Mouse (Mus musculus) neural tube, embryonic 11.5 days (tissue): ENCODE data around the gene Gm13283. TPM values are rescaled to one million over a fixed set of nuclear protein-coding genes. Genes with fewer than 3 reads are reported as not detected.
"Not testable (repeated sequence)": the region's sequence is repeated elsewhere in the genome, so short reads cannot be mapped to it uniquely, and the experiment has no call there.

Source experiments
- ATAC-seq: fragments of 200-750 bp; cut with Nextera tagmentation; 2 replicates; pipeline ENCODE4 v1.8.0; 2017; ENCODE audit warnings: moderate number of reproducible peaks, mild to moderate bottlenecking, moderate TSS enrichment, moderate library complexity; ENCODE audit not compliant: insufficient read depth, low FRiP score, low TSS enrichment
- DNase-seq: peaks from one replicate; pipeline ENCODE4 v3.0.0-alpha.2; 2015; ENCODE audit warnings: low spot score
- H3K27ac ChIP-seq: fragments of 300-500 bp; sonication (generic); 2 replicates; pipeline ENCODE4 v1.5.1; 2014; ENCODE audit warnings: low read depth, mild to moderate bottlenecking, low read length
- H3K27me3 ChIP-seq: fragments of 300-500 bp; sonication (generic); 2 replicates; pipeline ENCODE4 v1.6.1; 2014; ENCODE audit warnings: mild to moderate bottlenecking, low read length, mixed read lengths; ENCODE audit not compliant: control insufficient read depth, insufficient read depth
- H3K36me3 ChIP-seq: fragments of 300-500 bp; sonication (generic); 2 replicates; pipeline ENCODE4 v1.6.1; 2014; ENCODE audit warnings: mild to moderate bottlenecking, low read length, moderate library complexity, mixed read lengths; ENCODE audit not compliant: control insufficient read depth, insufficient read depth
- H3K4me1 ChIP-seq: fragments of 300-500 bp; sonication (generic); 2 replicates; pipeline ENCODE4 v1.6.1; 2014; ENCODE audit warnings: low read length, mixed read lengths; ENCODE audit not compliant: control insufficient read depth, insufficient read depth
- H3K4me2 ChIP-seq: fragments of 300-500 bp; sonication (generic); 2 replicates; pipeline ENCODE4 v1.6.1; 2014; ENCODE audit warnings: low read depth, mild to moderate bottlenecking, moderate library complexity
- H3K4me3 ChIP-seq: fragments of 300-500 bp; sonication (generic); 2 replicates; pipeline ENCODE4 v1.5.1; 2014; ENCODE audit warnings: low read depth, low read length
- H3K9ac ChIP-seq: fragments of 300-500 bp; sonication (generic); 2 replicates; pipeline ENCODE4 v1.6.1; 2014; ENCODE audit warnings: mild to moderate bottlenecking, low read length
- H3K9me3 ChIP-seq: fragments of 300-500 bp; sonication (generic); 2 replicates; pipeline ENCODE4 v1.6.1; 2016; ENCODE audit warnings: low read length; ENCODE audit not compliant: control insufficient read depth
- WGBS: fragments of 180-500 bp; shearing (Covaris S2); extraction: QIAGEN DNeasy Blood & Tissue Kit; methylation state at CpG from one replicate; pipeline ENCODE4 v1.1.7; 2014; 5-methylcytosine and 5-hydroxymethylcytosine counted together
- polyA plus RNA-seq: library from polyadenylated mRNA; unstranded; fragments of >200 nt; fragmentation: Nextera tagmentation; extraction: Ambion mirVana; gene quantifications from 2 replicates; pipeline ENCODE4 v1.2.1, GENCODE M21; 2014

The Gm13283 gene
- polyA plus RNA-seq, 1 experiment from 2014 or later: not detected

DNA sequence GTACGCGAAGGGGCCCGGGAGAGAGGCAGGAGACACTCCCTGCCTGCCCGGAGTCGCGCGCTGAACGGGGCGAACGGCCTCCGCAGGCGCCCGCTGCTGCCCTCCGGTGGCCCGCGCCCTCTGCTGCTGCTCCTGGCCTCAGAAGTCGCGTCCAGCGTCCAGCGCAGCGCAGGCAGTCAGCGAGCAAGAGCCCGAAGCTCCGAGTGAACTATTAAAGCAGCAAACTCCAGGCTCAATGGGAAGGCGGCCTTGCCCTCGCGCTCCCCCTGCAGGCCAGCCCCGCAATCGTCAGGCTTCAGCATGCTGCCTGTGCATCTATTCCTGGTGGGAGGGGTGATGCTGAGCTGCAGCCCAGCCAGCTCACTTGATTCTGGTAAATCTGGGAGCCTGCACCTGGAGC is 43.0 kb downstream of the Gm13283 start, which contains the start of gene Gm13287:
Gene Gm13287, plus strand, starts transcription at position 301 of the 400 bp plus-strand sequence.
- H3K4me3 ChIP-seq, H3K27ac ChIP-seq, H3K9ac ChIP-seq, H3K27me3 ChIP-seq, DNase-seq, H3K4me1 ChIP-seq, H3K4me2 ChIP-seq, H3K9me3 ChIP-seq, H3K36me3 ChIP-seq, ATAC-seq: not testable (repeated sequence)
- no CpG with 5 or more reads among the region's 29 CpGs for WGBS

DNA sequence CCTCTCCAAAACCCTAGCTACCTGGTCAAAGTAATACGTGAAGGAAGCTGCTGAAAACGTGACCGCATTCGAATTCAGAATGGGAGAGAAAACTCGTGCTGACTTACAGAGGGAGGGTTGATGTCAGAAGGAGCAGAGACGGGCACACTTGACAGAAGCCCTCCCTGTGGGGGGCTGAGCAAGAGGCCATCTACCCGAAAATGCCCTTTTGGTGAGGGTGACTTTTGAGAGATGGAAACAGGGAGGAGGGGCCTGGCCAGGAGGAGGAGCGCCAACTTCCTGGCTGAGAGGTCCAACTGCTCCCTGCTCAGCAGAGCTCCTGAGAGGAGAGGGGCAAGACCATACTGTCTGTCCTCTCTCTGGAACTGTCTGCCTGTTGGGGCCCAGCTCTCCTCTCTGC is 45.3 kb downstream of the Gm13283 start, which contains the start of gene Gm13288:
Gene Gm13288, plus strand, starts transcription at position 301 of the 400 bp plus-strand sequence.
- not testable (repeated sequence) for H3K27me3 ChIP-seq, H3K4me1 ChIP-seq, H3K4me2 ChIP-seq, DNase-seq, H3K9ac ChIP-seq, H3K27ac ChIP-seq, H3K4me3 ChIP-seq, ATAC-seq, H3K9me3 ChIP-seq, H3K36me3 ChIP-seq
- WGBS: no CpG with 5 or more reads among the region's 8 CpGs

- H3K9me3 ChIP-seq, H3K4me3 ChIP-seq, H3K36me3 ChIP-seq, ATAC-seq, H3K4me2 ChIP-seq, DNase-seq, H3K27ac ChIP-seq, H3K9ac ChIP-seq, H3K27me3 ChIP-seq, H3K4me1 ChIP-seq: not testable (repeated sequence)
- no CpG with 5 or more reads among the region's 34 CpGs for WGBS
Measured at GRCm38 (mm10) chr4:88805761-88806160, 45.8 kb downstream of the Gm13283 start.

Other genes with a start within 250 kb of the Gm13283 start
- not detected in 2 replicates for gene Ifnb1, start 237.3 kb upstream of the Gm13283 start, polyA plus RNA-seq
- gene Ifna15, start 201.9 kb upstream of the Gm13283 start, polyA plus RNA-seq: not detected in 2 replicates
- gene Ifna14, start 188.3 kb upstream of the Gm13283 start, polyA plus RNA-seq: not detected in 2 replicates
- gene Ifna9, start 167.7 kb upstream of the Gm13283 start, polyA plus RNA-seq: not detected in 2 replicates
- gene Ifna12, start 156.7 kb upstream of the Gm13283 start, polyA plus RNA-seq: not detected in 2 replicates
- gene C87499, start 125.7 kb upstream of the Gm13283 start, polyA plus RNA-seq: not detected in 2 replicates
- not detected in 2 replicates for gene Ifna13, start 115.7 kb upstream of the Gm13283 start, polyA plus RNA-seq
- gene Ifna16, start 83.2 kb upstream of the Gm13283 start, polyA plus RNA-seq: not detected in 2 replicates
- not detected in 2 replicates for gene Ifna2, start 76.2 kb upstream of the Gm13283 start, polyA plus RNA-seq
- gene Ifnab, start 68.8 kb upstream of the Gm13283 start, polyA plus RNA-seq: not detected in 2 replicates
- 1.9 and 2.1 TPM in 2 replicates for gene Gm26566, start 38.3 kb upstream of the Gm13283 start, polyA plus RNA-seq
- 151 and 152 TPM in 2 replicates for gene Klhl9, start 37.7 kb upstream of the Gm13283 start, polyA plus RNA-seq
- gene Gm13271, start 5.3 kb upstream of the Gm13283 start, polyA plus RNA-seq: 0.53 TPM in 1 of 2 replicates, not detected in the other
- gene Gm13290, start 13.7 kb downstream of the Gm13283 start, polyA plus RNA-seq: 0.31 and 0.46 TPM in 2 replicates
- gene Gm13289, start 16.8 kb downstream of the Gm13283 start, polyA plus RNA-seq: not detected in 2 replicates
- not detected in 2 replicates for gene Gm13272, start 19.7 kb downstream of the Gm13283 start, polyA plus RNA-seq
- not detected in 2 replicates for gene Ifnz, start 22.0 kb downstream of the Gm13283 start, polyA plus RNA-seq
- gene Gm13276, start 25.6 kb downstream of the Gm13283 start, polyA plus RNA-seq: not detected in 2 replicates
- not detected in 2 replicates for gene Gm13277, start 28.5 kb downstream of the Gm13283 start, polyA plus RNA-seq
- gene Gm13278, start 31.4 kb downstream of the Gm13283 start, polyA plus RNA-seq: not detected in 2 replicates
- gene Gm13275, start 34.4 kb downstream of the Gm13283 start, polyA plus RNA-seq: not detected in 2 replicates
- gene Gm13279, start 37.3 kb downstream of the Gm13283 start, polyA plus RNA-seq: not detected in 2 replicates
- gene Gm13285, start 39.5 kb downstream of the Gm13283 start, polyA plus RNA-seq: 0.19 TPM in 1 of 2 replicates, not detected in the other
- not detected in 2 replicates for gene Gm13287, start 43.1 kb downstream of the Gm13283 start, polyA plus RNA-seq
- gene Gm13288, start 45.4 kb downstream of the Gm13283 start, polyA plus RNA-seq: not detected in 2 replicates
- gene Ifna7, start 56.1 kb downstream of the Gm13283 start, polyA plus RNA-seq: not detected in 2 replicates
- not detected in 2 replicates for gene Ifna11, start 59.8 kb downstream of the Gm13283 start, polyA plus RNA-seq
- gene Ifna6, start 67.3 kb downstream of the Gm13283 start, polyA plus RNA-seq: not detected in 2 replicates
- gene Ifna5, start 75.4 kb downstream of the Gm13283 start, polyA plus RNA-seq: not detected in 2 replicates
- gene Ifna4, start 81.7 kb downstream of the Gm13283 start, polyA plus RNA-seq: not detected in 2 replicates
- gene Ifna1, start 90.0 kb downstream of the Gm13283 start, polyA plus RNA-seq: not detected in 2 replicates
- not detected in 2 replicates for gene Ifne, start 120.1 kb downstream of the Gm13283 start, polyA plus RNA-seq